Mouse (Mus musculus): ENCODE measurements at regions not wholly inside any gene's neighbourhood (a gene's known extent, or its start where the extent isn't known, plus 50 kb on each side); places are given as distances from the start of the nearest gene placed in this dataset.

- no peak overlapping the region for H3K4me2 ChIP-seq (replicated peaks; ENCODE audit: low read depth, low read length)
- H3K36me3 ChIP-seq (ENCODE audit: control insufficient read depth, insufficient read depth, low read length), result no peaks in the 10 kb centered on the region
- H3K9me3 ChIP-seq (ENCODE audit: control insufficient read depth, low read length), result no peaks in the 10 kb centered on the region
- DNase-seq (ENCODE audit: low spot score) (no peak), ATAC-seq (ENCODE audit: low FRiP score) (no peak)
- H3K9ac ChIP-seq (ENCODE audit: low read depth, low read length), result no peak overlapping the region
- no peak overlapping the region for H3K27ac ChIP-seq (ENCODE audit: low read depth, low read length)
- no peak overlapping the region for H3K4me3 ChIP-seq (ENCODE audit: low read depth, low read length)
- WGBS, result 53% methylated on average over 8 of the region's 8 CpGs
- H3K4me1 ChIP-seq (replicated peaks; ENCODE audit: control insufficient read depth, insufficient read depth, low read length), result 0 out of 2 replicates have a peak, but pooled peaks cover 2% of the 10 kb centered on the region
- no peaks in the 10 kb centered on the region for H3K27me3 ChIP-seq (ENCODE audit: control insufficient read depth, insufficient read depth, low read length)
Observed at GRCm38 (mm10) chr2:75029089-75029693, 203.6 kb downstream of the Mtx2 start.

GRCm38 (mm10) chr2:75034708-75035107 is 209.1 kb downstream of the Mtx2 start:
- ATAC-seq (ENCODE audit: low FRiP score) (no peak), DNase-seq (ENCODE audit: low spot score) (no peak)
- Histone ChIP-seq H3K4me3 (ENCODE audit: low read depth, low read length) (no peak overlapping the region), H3K9me3 (ENCODE audit: control insufficient read depth, low read length) (no peaks in the 10 kb centered on the region), H3K27me3 (ENCODE audit: control insufficient read depth, insufficient read depth, low read length) (no peaks in the 10 kb centered on the region), H3K27ac (ENCODE audit: low read depth, low read length) (no peak overlapping the region), H3K9ac (ENCODE audit: low read depth, low read length) (no peak overlapping the region), H3K4me1 (replicated peaks; ENCODE audit: control insufficient read depth, insufficient read depth, low read length) (no peaks in the 10 kb centered on the region), H3K4me2 (replicated peaks; ENCODE audit: low read depth, low read length) (no peak overlapping the region), H3K36me3 (ENCODE audit: control insufficient read depth, insufficient read depth, low read length) (no peaks in the 10 kb centered on the region)
- WGBS, result 73% methylated on average over 3 of the region's 3 CpGs

- 53% methylated on average over 3 of the region's 3 CpGs for WGBS
- Histone ChIP-seq H3K36me3 (ENCODE audit: control insufficient read depth, insufficient read depth, low read length) (no peaks in the 10 kb centered on the region), H3K27ac (ENCODE audit: low read depth, low read length) (no peak overlapping the region), H3K4me2 (replicated peaks; ENCODE audit: low read depth, low read length) (no peak overlapping the region), H3K9me3 (ENCODE audit: control insufficient read depth, low read length) (no peaks in the 10 kb centered on the region), H3K4me3 (ENCODE audit: low read depth, low read length) (no peak overlapping the region), H3K4me1 (replicated peaks; ENCODE audit: control insufficient read depth, insufficient read depth, low read length) (no peaks in the 10 kb centered on the region), H3K9ac (ENCODE audit: low read depth, low read length) (no peak overlapping the region), H3K27me3 (ENCODE audit: control insufficient read depth, insufficient read depth, low read length) (no peaks in the 10 kb centered on the region)
- DNase-seq (ENCODE audit: low spot score) (no peak), ATAC-seq (ENCODE audit: low FRiP score) (no peak)
Observed at GRCm38 (mm10) chr2:75039066-75039465, 213.5 kb downstream of the Mtx2 start.

GRCm38 (mm10) chr2:75046892-75047291 is 221.3 kb downstream of the Mtx2 start:
- no peak overlapping the region for H3K4me3 ChIP-seq (ENCODE audit: low read depth, low read length)

GRCm38 (mm10) chr2:75048071-75048470 is 222.5 kb downstream of the Mtx2 start:
- H3K4me1 ChIP-seq (replicated peaks; ENCODE audit: control insufficient read depth, insufficient read depth, low read length), result no peaks in the 10 kb centered on the region
- H3K9me3 ChIP-seq (ENCODE audit: control insufficient read depth, low read length), result no peaks in the 10 kb centered on the region
- no peaks in the 10 kb centered on the region for H3K36me3 ChIP-seq (ENCODE audit: control insufficient read depth, insufficient read depth, low read length)
- H3K4me2 ChIP-seq (replicated peaks; ENCODE audit: low read depth, low read length), result no peak overlapping the region
- 45% methylated on average over 6 of the region's 6 CpGs for WGBS
- no peak overlapping the region for H3K27ac ChIP-seq (ENCODE audit: low read depth, low read length)
- ATAC-seq (ENCODE audit: low FRiP score) (no peak), DNase-seq (ENCODE audit: low spot score) (no peak)
- H3K4me3 ChIP-seq (ENCODE audit: low read depth, low read length), result no peak overlapping the region
- no peaks in the 10 kb centered on the region for H3K27me3 ChIP-seq (ENCODE audit: control insufficient read depth, insufficient read depth, low read length)
- H3K9ac ChIP-seq (ENCODE audit: low read depth, low read length), result no peak overlapping the region

More at GRCm38 (mm10) chr2:75046892-75047291, 221.3 kb downstream of the Mtx2 start:
- H3K27ac ChIP-seq (ENCODE audit: low read depth, low read length), result no peak overlapping the region
- no peaks in the 10 kb centered on the region for H3K36me3 ChIP-seq (ENCODE audit: control insufficient read depth, insufficient read depth, low read length)
- H3K27me3 ChIP-seq (ENCODE audit: control insufficient read depth, insufficient read depth, low read length), result no peaks in the 10 kb centered on the region
- 83% methylated on average over 6 of the region's 6 CpGs for WGBS
- DNase-seq (ENCODE audit: low spot score), result no peak
- H3K9ac ChIP-seq (ENCODE audit: low read depth, low read length), result no peak overlapping the region
- no peaks in the 10 kb centered on the region for H3K4me1 ChIP-seq (replicated peaks; ENCODE audit: control insufficient read depth, insufficient read depth, low read length)
- no peak for ATAC-seq (ENCODE audit: low FRiP score)
- H3K9me3 ChIP-seq (ENCODE audit: control insufficient read depth, low read length), result no peaks in the 10 kb centered on the region
- no peak overlapping the region for H3K4me2 ChIP-seq (replicated peaks; ENCODE audit: low read depth, low read length)

- 31% methylated on average over 14 of the region's 14 CpGs for WGBS
- ATAC-seq (ENCODE audit: low FRiP score) (peak; percentile 67; the same call in 1 of the 2 replicates), DNase-seq (ENCODE audit: low spot score) (peak; percentile 68)
- H3K9ac ChIP-seq (ENCODE audit: low read depth, low read length), result peak overlapping the region; percentile 45
- 0 out of 2 replicates have a peak, but pooled peaks cover 2% of the 10 kb centered on the region for H3K4me1 ChIP-seq (replicated peaks; ENCODE audit: control insufficient read depth, insufficient read depth, low read length)
- H3K4me3 ChIP-seq (ENCODE audit: low read depth, low read length), result peak overlapping the region; percentile 29
- H3K4me2 ChIP-seq (replicated peaks; ENCODE audit: low read depth, low read length), result peak overlapping the region; percentile 50
- H3K27me3 ChIP-seq (ENCODE audit: control insufficient read depth, insufficient read depth, low read length), result no peaks in the 10 kb centered on the region
- 0 out of 2 replicates have a peak overlapping the region, but pooled peaks have one; percentile 9 for H3K27ac ChIP-seq (ENCODE audit: low read depth, low read length)
- H3K9me3 ChIP-seq (ENCODE audit: control insufficient read depth, low read length), result no peaks in the 10 kb centered on the region
- H3K36me3 ChIP-seq (ENCODE audit: control insufficient read depth, insufficient read depth, low read length), result no peaks in the 10 kb centered on the region
Observed at GRCm38 (mm10) chr2:75054474-75055186, 229.0 kb downstream of the Mtx2 start.

GRCm38 (mm10) chr2:75055187-75055543 is 229.6 kb downstream of the Mtx2 start:
- Histone ChIP-seq H3K9me3 (ENCODE audit: control insufficient read depth, low read length) (no peaks in the 10 kb centered on the region), H3K36me3 (ENCODE audit: control insufficient read depth, insufficient read depth, low read length) (no peaks in the 10 kb centered on the region), H3K9ac (ENCODE audit: low read depth, low read length) (peak overlapping the region; percentile 45), H3K4me3 (ENCODE audit: low read depth, low read length) (peak overlapping the region; percentile 29), H3K4me1 (replicated peaks; ENCODE audit: control insufficient read depth, insufficient read depth, low read length) (0 out of 2 replicates have a peak, but pooled peaks cover 2% of the 10 kb centered on the region), H3K27ac (ENCODE audit: low read depth, low read length) (no peak overlapping the region), H3K4me2 (replicated peaks; ENCODE audit: low read depth, low read length) (peak overlapping the region; percentile 50), H3K27me3 (ENCODE audit: control insufficient read depth, insufficient read depth, low read length) (no peaks in the 10 kb centered on the region)
- peak; percentile 35; the same call in 1 of the 2 replicates for ATAC-seq (ENCODE audit: low FRiP score)
- WGBS, result 2% methylated on average over 6 of the region's 6 CpGs
- peak; percentile 87 for DNase-seq (ENCODE audit: low spot score)

- no peak overlapping the region for H3K4me3 ChIP-seq (ENCODE audit: low read depth, low read length)
- no peak for ATAC-seq (ENCODE audit: low FRiP score)
- no peak overlapping the region for H3K4me2 ChIP-seq (replicated peaks; ENCODE audit: low read depth, low read length)
- no peaks in the 10 kb centered on the region for H3K36me3 ChIP-seq (ENCODE audit: control insufficient read depth, insufficient read depth, low read length)
- no peak overlapping the region for H3K9ac ChIP-seq (ENCODE audit: low read depth, low read length)
- no peak for DNase-seq (ENCODE audit: low spot score)
- no peaks in the 10 kb centered on the region for H3K9me3 ChIP-seq (ENCODE audit: control insufficient read depth, low read length)
- WGBS, result 43% methylated on average over 7 of the region's 7 CpGs
- H3K4me1 ChIP-seq (replicated peaks; ENCODE audit: control insufficient read depth, insufficient read depth, low read length), result no peaks in the 10 kb centered on the region
- H3K27me3 ChIP-seq (ENCODE audit: control insufficient read depth, insufficient read depth, low read length), result no peaks in the 10 kb centered on the region
- H3K27ac ChIP-seq (ENCODE audit: low read depth, low read length), result no peak overlapping the region
Observed at GRCm38 (mm10) chr2:75061009-75061408, 235.4 kb downstream of the Mtx2 start.
